Mouse (Mus musculus) cerebellum, adult (tissue): ENCODE measurements around the gene Spata1.

ENCODE experiments used
- ATAC-seq: cut with Nextera tagmentation; 2 replicates; pipeline ENCODE4 v1.9.2; 2017; ENCODE audit warnings: mild to moderate bottlenecking, moderate library complexity, mixed read lengths; ENCODE audit not compliant: insufficient number of reproducible peaks, low FRiP score, low TSS enrichment

The Spata1 gene

DNA sequence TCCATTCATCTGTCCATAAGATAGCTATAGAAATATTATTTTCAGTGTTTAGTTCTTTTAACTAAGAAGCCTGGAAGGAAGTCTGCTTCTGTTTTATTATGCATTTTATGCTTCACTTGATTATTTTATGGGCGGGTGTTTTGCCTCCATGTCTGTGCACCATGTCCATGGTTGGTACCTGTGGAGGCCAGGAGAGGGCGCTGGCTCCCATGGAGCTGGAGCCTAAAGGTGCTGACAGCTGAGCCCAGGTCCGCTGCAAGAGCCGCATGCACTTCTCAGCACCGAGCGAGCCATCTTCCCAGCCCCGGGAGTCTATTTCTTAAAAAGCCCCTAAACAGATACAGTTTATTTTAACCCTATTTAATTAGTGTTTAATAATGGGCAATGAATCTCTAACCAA is 75.8 kb downstream of the Spata1 start:
- no peak for ATAC-seq

DNA sequence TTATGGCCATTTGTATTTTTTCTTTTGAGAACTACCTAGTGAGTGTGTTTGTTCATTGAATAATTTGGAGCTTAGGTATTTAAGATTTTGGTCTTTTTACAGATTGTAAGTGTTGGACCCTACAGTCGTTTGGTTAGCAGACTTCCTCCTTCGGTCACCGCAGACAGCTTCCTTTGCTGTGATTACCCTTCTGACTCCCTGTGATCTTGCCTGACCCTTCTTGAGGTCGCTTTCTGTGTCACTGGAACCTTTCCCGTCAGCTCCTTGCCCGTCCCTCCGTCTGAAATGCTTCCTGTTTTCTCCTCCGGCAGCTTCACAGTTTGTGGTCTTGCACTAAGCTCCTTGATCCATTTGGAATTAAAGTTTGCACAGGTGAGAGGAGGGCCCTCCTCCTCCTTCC is 77.8 kb downstream of the Spata1 start:
- ATAC-seq = no peak

- ATAC-seq = peak; percentile 56
Measured at GRCm38 (mm10) chr3:146419992-146420537, 79.5 kb downstream of the Spata1 start.

DNA sequence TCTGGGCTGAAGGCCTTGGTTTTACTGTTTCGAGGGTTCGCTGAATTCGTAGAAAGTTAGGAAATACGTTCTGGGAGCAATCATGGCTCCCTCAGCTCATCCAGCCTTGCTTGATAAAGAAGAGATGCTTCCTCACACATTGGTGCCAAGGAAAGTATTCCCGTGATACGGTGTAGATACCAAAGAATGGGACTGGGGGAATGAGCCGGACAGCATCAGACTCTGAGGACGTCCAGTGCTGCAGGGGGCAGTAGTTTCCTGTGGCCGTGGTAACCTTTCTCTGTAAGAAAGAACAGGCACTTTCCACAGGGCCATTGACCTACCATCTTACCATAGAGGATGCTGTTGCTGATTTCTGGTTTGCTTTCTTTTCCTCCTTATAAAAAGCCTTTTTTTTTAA is 80.0 kb downstream of the Spata1 start:
- ATAC-seq = no peak

DNA sequence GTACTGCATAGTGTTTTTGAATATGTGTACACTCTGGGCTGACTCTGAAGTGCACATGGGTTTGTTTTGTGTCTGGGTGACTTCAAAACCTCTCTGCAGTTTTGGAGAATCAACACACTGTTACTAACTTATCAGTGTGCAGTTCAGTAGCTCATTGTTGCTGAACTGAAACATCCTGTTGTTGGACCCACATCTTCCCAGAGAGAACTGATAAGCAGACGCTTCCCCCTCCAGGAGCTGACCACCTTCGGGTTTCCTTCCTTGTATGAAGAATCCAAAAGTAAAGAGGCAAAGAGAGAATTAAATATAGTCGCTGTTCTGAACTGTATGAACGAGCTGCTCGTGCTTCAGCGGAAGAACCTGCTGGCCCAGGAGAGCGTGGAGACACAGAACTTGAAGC is 80.7 kb downstream of the Spata1 start:
- ATAC-seq = no peak

GRCm38 (mm10) chr3:146417873-146418272 is 81.7 kb downstream of the Spata1 start:
- ATAC-seq = no peak

DNA sequence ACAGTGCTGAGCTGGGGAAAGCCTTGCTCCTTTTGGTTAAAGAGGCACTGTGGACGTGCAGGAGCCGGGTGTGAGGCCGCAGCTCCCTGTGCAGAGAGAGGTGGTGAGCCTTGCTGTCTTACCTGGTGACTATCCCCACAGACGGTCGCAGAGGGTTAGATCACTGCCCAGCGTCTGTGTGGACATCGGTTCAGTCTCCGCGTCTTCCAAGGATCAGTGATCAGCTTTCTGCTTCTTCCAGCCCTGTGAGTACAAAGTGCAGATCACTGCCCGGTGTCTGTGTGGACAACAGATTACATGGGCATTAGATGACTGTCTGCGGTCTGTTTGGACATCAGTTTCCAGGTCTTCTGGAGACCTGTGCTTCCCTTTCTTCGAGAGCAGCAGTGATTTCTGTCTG is 85.0 kb downstream of the Spata1 start:
- 0 out of 2 replicates have a peak, but pooled peaks have one; percentile 6 for ATAC-seq

DNA sequence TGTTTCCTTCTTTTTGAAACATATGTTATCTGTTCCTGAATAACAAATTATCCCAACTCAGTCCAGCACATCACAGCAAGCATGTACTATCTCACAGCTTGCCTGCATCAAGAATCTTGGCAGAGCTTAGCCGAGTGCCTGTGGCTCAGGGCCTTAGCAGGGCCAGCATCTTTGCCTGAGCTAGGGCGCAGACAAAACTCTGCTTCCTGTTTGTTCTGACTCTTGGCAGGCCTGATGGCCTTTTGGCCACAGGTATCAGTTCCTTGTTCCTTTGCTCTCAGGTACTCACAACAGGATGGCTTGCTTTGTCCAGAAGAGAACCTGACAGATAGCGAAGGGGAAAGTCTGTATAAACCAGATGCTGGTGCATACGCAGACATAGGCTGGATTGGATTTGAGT is 85.6 kb downstream of the Spata1 start:
- peak; percentile 81 for ATAC-seq

- no peak for ATAC-seq
Measured at GRCm38 (mm10) chr3:146413016-146413415, 86.5 kb downstream of the Spata1 start.

- no peak for ATAC-seq
Measured at GRCm38 (mm10) chr3:146412480-146412879, 87.1 kb downstream of the Spata1 start.

DNA sequence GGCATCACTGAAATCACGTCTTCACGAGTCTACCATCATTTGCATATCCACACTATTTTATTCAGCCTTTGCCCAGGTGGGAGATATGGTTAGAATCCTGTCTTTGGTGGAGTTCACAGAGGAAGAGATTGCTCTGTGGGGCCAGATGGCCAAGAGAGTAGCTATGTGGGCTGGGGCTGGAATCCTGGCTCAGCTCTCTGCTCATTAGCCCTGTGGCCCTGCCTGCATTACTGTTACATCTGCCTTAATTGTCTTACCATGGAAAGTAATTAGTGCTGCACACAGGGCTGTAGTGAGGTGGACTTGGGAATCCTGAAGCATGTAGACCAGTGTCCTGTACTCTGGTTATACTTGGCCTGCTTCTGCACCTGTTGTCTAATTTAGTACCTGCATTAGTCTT is 87.5 kb downstream of the Spata1 start:
- ATAC-seq = peak; percentile 56

GRCm38 (mm10) chr3:146410114-146410513 is 89.4 kb downstream of the Spata1 start:
- no peak for ATAC-seq
